Mouse (Mus musculus): ENCODE measurements around the gene Gm12258. TPM values are rescaled to one million over a fixed set of nuclear protein-coding genes. Genes with fewer than 3 reads are reported as not detected.
"Not testable (repeated sequence)": the region's sequence is repeated elsewhere in the genome, so short reads cannot be mapped to it uniquely, and the experiment has no call there.

Gm12258 gene
- total RNA-seq (2021) (1 to 10 TPM in 1 of 2 experiments, under 1 TPM in 1; 0.77 to 1.3 TPM), polyA plus RNA-seq (2012; rRNA removed) (1.3 and 2.8 TPM in 2 replicates)
- long read RNA-seq, full-length matches to known transcripts, result 2 of 4 reads
- long read RNA-seq, partial matches to known transcripts, result 0 of 4 reads
- long read RNA-seq, other reads (novel, unspliced or antisense), result 2 of 4 reads

DNA sequence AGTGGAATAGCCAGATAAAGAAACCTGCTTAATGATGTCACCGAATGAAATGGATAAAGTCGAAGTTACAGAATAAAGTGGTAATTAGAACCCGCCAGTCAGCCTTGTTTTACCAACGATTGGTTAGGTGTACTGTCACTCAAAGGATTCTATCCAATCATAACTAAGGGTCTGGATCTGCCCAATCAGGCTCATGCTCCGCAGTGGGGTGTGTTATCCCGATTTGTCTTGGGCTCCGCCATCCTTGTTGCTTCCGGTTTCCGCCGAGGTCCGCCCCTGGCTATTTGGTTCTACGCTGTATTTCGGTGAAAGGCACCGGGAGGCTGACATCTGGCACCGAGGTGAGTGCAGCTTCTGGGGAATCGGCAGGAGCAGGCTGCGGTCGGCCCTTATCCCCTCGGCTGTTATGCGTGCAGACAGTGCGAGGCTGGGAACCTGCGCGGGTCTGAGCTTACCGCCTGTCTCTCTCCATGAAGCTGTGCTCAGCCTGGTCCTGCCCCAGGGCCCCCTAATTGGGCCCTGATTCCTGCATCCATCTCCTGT is at the start of gene Gm12258:
Gene Gm12258, plus strand, starts transcription at position 240 of the 543 bp plus-strand sequence.
- H3K27ac ChIP-seq, result peak within 1 kb of the TSS; percentile 65
- no peak for TF ChIP-seq CTCF (IDR thresholded peaks at IDR 0.05)
- TF ChIP-seq POLR2A (IDR thresholded peaks at IDR 0.05; ENCODE audit: insufficient read depth, low read depth, low read length), result peak; percentile 83
- 0 out of 2 replicates have a peak, but pooled peaks have one; percentile 37 for TF ChIP-seq EP300 (IDR thresholded peaks at IDR 0.05; ENCODE audit: insufficient read depth, low read depth, low read length)

DNA sequence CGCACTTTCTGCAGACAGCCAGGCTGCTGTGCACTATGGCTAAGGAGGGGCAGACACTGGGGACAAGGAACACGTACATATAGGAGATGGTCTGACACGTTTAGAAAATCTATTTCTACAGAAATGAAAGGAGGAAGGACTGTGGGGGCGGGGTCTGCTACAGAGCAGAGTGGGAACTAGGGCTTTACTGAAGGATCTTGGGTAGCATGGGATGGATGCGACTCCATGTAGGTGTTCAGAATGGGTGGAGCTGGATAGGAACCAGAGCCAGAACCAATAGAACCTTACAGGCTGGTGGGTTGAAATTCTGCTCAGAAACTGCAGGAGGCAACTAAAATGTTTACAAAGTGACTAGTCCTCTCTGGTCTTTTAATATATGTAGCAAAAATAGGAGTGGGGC is 47.2 kb upstream of the Gm12258 start:
- Histone ChIP-seq H3K4me1 (ENCODE audit: control insufficient read depth, insufficient read depth, low read length) (no peaks in the 10 kb centered on the region), H3K27ac (no peak overlapping the region), H3K9ac (ENCODE audit: low read depth, low read length) (no peak overlapping the region), H3K4me3 (no peak overlapping the region), H3K79me2 (replicated peaks; ENCODE audit: control insufficient read depth, insufficient read depth, low read length) (no peaks in the 10 kb centered on the region), H3K27me3 (ENCODE audit: control insufficient read depth, insufficient read depth, low read length) (no peaks in the 10 kb centered on the region), H3K36me3 (ENCODE audit: control insufficient read depth, insufficient read depth, low read length) (no peaks in the 10 kb centered on the region)
- WGBS, result 70% methylated on average over 5 of the region's 5 CpGs
- no peak for DNase-seq
- intact Hi-C loops (cut with DNase I), result no loop called here
- TF ChIP-seq EP300 (IDR thresholded peaks at IDR 0.05; ENCODE audit: insufficient read depth, low read depth, low read length), result no peak
- TF ChIP-seq POLR2A (IDR thresholded peaks at IDR 0.05; ENCODE audit: insufficient read depth, low read depth, low read length), result no peak
- TF ChIP-seq CTCF (IDR thresholded peaks at IDR 0.05), result no peak

More for the DNA sequence above, at the start of gene Gm12258:
- peak; percentile 80 to 89 for DNase-seq
- Histone ChIP-seq H3K27me3 (ENCODE audit: control insufficient read depth, insufficient read depth, low read length) (no peaks in the 10 kb centered on the region), H3K4me3 (peak within 1 kb of the TSS; percentile 73), H3K36me3 (ENCODE audit: control insufficient read depth, insufficient read depth, low read length) (no peaks in the 10 kb centered on the region), H3K79me2 (replicated peaks; ENCODE audit: control insufficient read depth, insufficient read depth, low read length) (no peaks in the 10 kb centered on the region), H3K9ac (ENCODE audit: low read depth, low read length) (peak within 1 kb of the TSS; percentile 97), H3K4me1 (ENCODE audit: control insufficient read depth, insufficient read depth, low read length) (peaks cover 2% of the 10 kb centered on the region)
- intact Hi-C loops (cut with DNase I), result loop anchor here (5.0 kb wide), 1 partner anchor 55 kb away; the partner anchor contains the start of gene Zfp39
- under 1% methylated on average over 24 of the region's 24 CpGs for whole genome bisulfite sequencing

GRCm38 (mm10) chr11:58801558-58802228 is 45.3 kb upstream of the Gm12258 start, which contains the start of gene Fam183b:
Gene Fam183b, minus strand, starts transcription at chr11:58801960.
- Histone ChIP-seq H3K27ac (no peak within 1 kb of the TSS), H3K36me3 (ENCODE audit: control insufficient read depth, insufficient read depth, low read length) (no peaks in the 10 kb centered on the region), H3K9ac (ENCODE audit: low read depth, low read length) (no peak within 1 kb of the TSS), H3K27me3 (ENCODE audit: control insufficient read depth, insufficient read depth, low read length) (no peaks in the 10 kb centered on the region), H3K79me2 (replicated peaks; ENCODE audit: control insufficient read depth, insufficient read depth, low read length) (no peaks in the 10 kb centered on the region), H3K4me3 (no peak within 1 kb of the TSS), H3K4me1 (ENCODE audit: control insufficient read depth, insufficient read depth, low read length) (no peaks in the 10 kb centered on the region)
- TF ChIP-seq EP300 (IDR thresholded peaks at IDR 0.05; ENCODE audit: insufficient read depth, low read depth, low read length) (no peak), POLR2A (IDR thresholded peaks at IDR 0.05; ENCODE audit: insufficient read depth, low read depth, low read length) (no peak), CTCF (IDR thresholded peaks at IDR 0.05) (no peak)
- intact Hi-C loops (cut with DNase I), result no loop called here
- 35% methylated on average over 14 of the region's 14 CpGs for WGBS
- peak in 1 of 2 experiments; percentile 27 for DNase-seq

- Histone ChIP-seq H3K4me1 (ENCODE audit: control insufficient read depth, insufficient read depth, low read length) (no peaks in the 10 kb centered on the region), H3K79me2 (replicated peaks; ENCODE audit: control insufficient read depth, insufficient read depth, low read length) (no peaks in the 10 kb centered on the region), H3K9ac (ENCODE audit: low read depth, low read length) (no peak overlapping the region), H3K27me3 (ENCODE audit: control insufficient read depth, insufficient read depth, low read length) (no peaks in the 10 kb centered on the region), H3K27ac (no peak overlapping the region), H3K4me3 (no peak overlapping the region), H3K36me3 (ENCODE audit: control insufficient read depth, insufficient read depth, low read length) (no peaks in the 10 kb centered on the region)
- intact Hi-C loops (cut with DNase I), result no loop called here
- DNase-seq, result no peak
- TF ChIP-seq POLR2A (IDR thresholded peaks at IDR 0.05; ENCODE audit: insufficient read depth, low read depth, low read length) (no peak), EP300 (IDR thresholded peaks at IDR 0.05; ENCODE audit: insufficient read depth, low read depth, low read length) (no peak), CTCF (IDR thresholded peaks at IDR 0.05) (no peak)
- whole genome bisulfite sequencing, result 74% methylated on average over 4 of the region's 4 CpGs
Measured at GRCm38 (mm10) chr11:58803871-58804270, 43.1 kb upstream of the Gm12258 start.

GRCm38 (mm10) chr11:58804393-58804792 is 42.6 kb upstream of the Gm12258 start:
- WGBS, result 60% methylated on average over 2 of the region's 2 CpGs
- Histone ChIP-seq H3K79me2 (replicated peaks; ENCODE audit: control insufficient read depth, insufficient read depth, low read length) (no peaks in the 10 kb centered on the region), H3K36me3 (ENCODE audit: control insufficient read depth, insufficient read depth, low read length) (no peaks in the 10 kb centered on the region), H3K9ac (ENCODE audit: low read depth, low read length) (no peak overlapping the region), H3K27me3 (ENCODE audit: control insufficient read depth, insufficient read depth, low read length) (no peaks in the 10 kb centered on the region), H3K4me3 (no peak overlapping the region), H3K27ac (no peak overlapping the region), H3K4me1 (ENCODE audit: control insufficient read depth, insufficient read depth, low read length) (no peaks in the 10 kb centered on the region)
- DNase-seq, result no peak
- TF ChIP-seq EP300 (IDR thresholded peaks at IDR 0.05; ENCODE audit: insufficient read depth, low read depth, low read length) (no peak), CTCF (IDR thresholded peaks at IDR 0.05) (no peak)
- intact Hi-C loops (cut with DNase I), result no loop called here

- H3K4me3 ChIP-seq, result no peak overlapping the region
- H3K27me3 ChIP-seq (ENCODE audit: control insufficient read depth, insufficient read depth, low read length), result no peaks in the 10 kb centered on the region
- 3% methylated on average over 1 of the region's 1 CpGs for WGBS
- peak; percentile 23 for TF ChIP-seq CTCF (IDR thresholded peaks at IDR 0.05)
- no peak for TF ChIP-seq POLR2A (IDR thresholded peaks at IDR 0.05; ENCODE audit: insufficient read depth, low read depth, low read length)
- H3K9ac ChIP-seq (ENCODE audit: low read depth, low read length), result no peak overlapping the region
- H3K79me2 ChIP-seq (replicated peaks; ENCODE audit: control insufficient read depth, insufficient read depth, low read length), result no peaks in the 10 kb centered on the region
- no peaks in the 10 kb centered on the region for H3K36me3 ChIP-seq (ENCODE audit: control insufficient read depth, insufficient read depth, low read length)
- DNase-seq, result no peak
- no peaks in the 10 kb centered on the region for H3K4me1 ChIP-seq (ENCODE audit: control insufficient read depth, insufficient read depth, low read length)
- intact Hi-C loops (cut with DNase I), result no loop called here
- no peak overlapping the region for H3K27ac ChIP-seq
Measured at GRCm38 (mm10) chr11:58812001-58812400, 35.0 kb upstream of the Gm12258 start.

GRCm38 (mm10) chr11:58814700-58815099 is 32.3 kb upstream of the Gm12258 start, which contains the start of gene Olfr313:
Gene Olfr313, plus strand, starts transcription at chr11:58815000.
- not testable (repeated sequence) for H3K79me2 ChIP-seq (replicated peaks; ENCODE audit: control insufficient read depth, insufficient read depth, low read length); H3K36me3 ChIP-seq (ENCODE audit: control insufficient read depth, insufficient read depth, low read length)

More at GRCm38 (mm10) chr11:58814700-58815099, 32.3 kb upstream of the Gm12258 start, which contains the start of gene Olfr313:
- H3K4me3 ChIP-seq; intact Hi-C loops (cut with DNase I); DNase-seq; H3K27me3 ChIP-seq (ENCODE audit: control insufficient read depth, insufficient read depth, low read length); H3K4me1 ChIP-seq (ENCODE audit: control insufficient read depth, insufficient read depth, low read length); H3K27ac ChIP-seq; H3K9ac ChIP-seq (ENCODE audit: low read depth, low read length): not testable (repeated sequence)
- WGBS, result 60% methylated on average over 1 of the region's 1 CpGs
